Mouse (Mus musculus) cortical plate, adult 2 months (tissue): ENCODE measurements around the gene Rabgef1. TPM values are rescaled to one million over a fixed set of nuclear protein-coding genes. Genes with fewer than 3 reads are reported as not detected.

Experiments
- H3K27ac ChIP-seq: fragments of 200-500 bp; 2 replicates; pipeline ENCODE4 v1.5.1; 2012; ENCODE audit warnings: low read length, control low read depth, inconsistent platforms; ENCODE audit not compliant: insufficient read depth
- H3K4me1 ChIP-seq: fragments of 200-500 bp; 2 replicates; pipeline ENCODE4 v1.6.1; 2011; ENCODE audit warnings: low read length; ENCODE audit not compliant: control insufficient read depth, insufficient read depth
- H3K4me3 ChIP-seq: fragments of 200-500 bp; 2 replicates; pipeline ENCODE4 v1.5.1; 2011; ENCODE audit warnings: mild to moderate bottlenecking, low read length, control low read depth; ENCODE audit not compliant: insufficient read depth
- CTCF ChIP-seq: fragments of 200-500 bp; IDR thresholded peaks from 2 replicates; pipeline ENCODE4 v1.5.1; 2011; ENCODE audit warnings: mild to moderate bottlenecking, control low read depth, low read length; ENCODE audit not compliant: insufficient read depth; ENCODE audit errors: extremely low read depth
- POLR2A ChIP-seq: fragments of 200-500 bp; IDR thresholded peaks from 2 replicates; pipeline ENCODE4 v1.6.1; 2011; ENCODE audit warnings: mild to moderate bottlenecking, low read length, control low read depth; ENCODE audit not compliant: insufficient read depth; ENCODE audit errors: extremely low read depth
- polyA plus RNA-seq: library from polyadenylated mRNA; depleted of rRNA; stranded (reverse); fragments of >200 nt; gene quantifications from 2 replicates; pipeline ENCODE4 v1.2.3, GENCODE M21; 2012

Rabgef1 gene
- polyA plus RNA-seq, 1 experiment, result 38.5 TPM

DNA sequence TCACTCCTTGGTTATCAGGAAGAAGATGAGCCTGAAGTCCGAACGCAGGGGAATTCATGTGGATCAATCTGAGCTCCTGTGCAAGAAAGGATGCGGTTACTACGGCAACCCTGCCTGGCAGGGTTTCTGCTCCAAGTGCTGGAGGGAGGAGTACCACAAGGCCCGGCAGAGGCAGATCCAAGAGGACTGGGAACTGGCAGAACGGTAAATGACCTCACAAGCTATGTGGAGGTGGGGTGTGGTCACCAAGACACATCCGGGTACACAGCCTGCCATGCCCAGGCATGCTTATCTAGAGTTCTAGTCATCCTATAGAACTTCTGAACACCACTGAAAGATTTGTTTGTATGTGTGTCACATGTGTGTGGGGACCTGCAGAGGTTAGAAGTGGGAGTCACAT is 15.8 kb downstream of the Rabgef1 start:
- H3K4me1 ChIP-seq, result no peaks in the 10 kb centered on the region
- H3K4me3 ChIP-seq, result no peak overlapping the region
- H3K27ac ChIP-seq, result no peak overlapping the region
- TF ChIP-seq CTCF, result no peak
- no peak for TF ChIP-seq POLR2A

- H3K27ac ChIP-seq, result no peak overlapping the region
- TF ChIP-seq CTCF (no peak), POLR2A (no peak)
- H3K4me1 ChIP-seq, result no peaks in the 10 kb centered on the region
- H3K4me3 ChIP-seq, result no peak overlapping the region
Measured at GRCm38 (mm10) chr5:130190909-130191308, 19.3 kb downstream of the Rabgef1 start.

DNA sequence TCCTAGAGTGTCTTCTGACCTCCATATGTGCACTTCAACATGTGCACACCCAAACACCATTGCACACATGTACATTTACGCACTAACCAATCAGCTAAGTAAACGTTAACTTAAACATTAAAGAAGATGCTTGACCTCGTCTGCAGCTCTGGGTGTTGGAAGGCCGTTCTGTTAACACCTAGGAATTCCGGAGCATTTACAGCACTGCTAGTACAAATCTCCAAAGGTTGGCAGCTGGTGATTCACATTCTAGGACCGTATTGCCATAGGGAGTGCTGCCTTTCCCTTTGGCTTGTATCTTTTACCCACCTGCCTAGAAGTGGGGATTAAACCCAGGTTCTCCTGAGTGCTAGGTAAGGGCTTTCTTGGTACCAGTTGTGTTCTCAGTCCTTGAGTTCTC is 20.3 kb downstream of the Rabgef1 start:
- no peak for TF ChIP-seq CTCF
- no peak for TF ChIP-seq POLR2A

DNA sequence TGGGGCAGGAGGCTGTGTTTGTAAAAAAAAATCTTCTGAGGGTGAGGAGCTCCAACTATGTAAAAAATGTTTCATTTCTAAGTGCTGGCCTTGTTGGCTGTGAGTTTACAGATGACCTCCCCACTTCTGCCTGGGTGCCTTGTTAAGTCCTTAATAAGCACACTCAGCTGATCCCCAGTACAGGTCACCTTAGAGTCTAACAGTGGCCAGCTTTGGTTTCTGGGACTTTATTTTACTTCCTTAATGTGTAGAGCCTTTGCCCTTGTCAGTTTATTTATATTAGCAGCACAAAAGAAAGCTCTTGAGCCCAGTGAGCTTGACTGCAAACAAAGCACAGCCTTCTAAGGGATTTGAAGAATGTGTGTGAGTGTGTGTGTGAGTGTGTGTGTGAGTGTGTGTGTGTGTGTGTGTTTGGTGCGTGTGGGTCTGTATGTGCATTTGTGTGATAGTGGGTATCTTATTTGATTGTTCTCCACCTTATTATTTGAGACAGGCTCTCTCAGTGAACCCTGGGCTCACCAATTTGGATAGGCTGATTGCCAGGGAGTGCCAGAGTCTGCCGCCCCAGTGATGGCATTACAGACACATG is 20.9 kb downstream of the Rabgef1 start:
- Histone ChIP-seq H3K4me1 (peaks cover 3% of the 10 kb centered on the region; the same call in 1 of the 2 replicates), H3K27ac (no peak overlapping the region; the same call in 1 of the 2 replicates), H3K4me3 (no peak overlapping the region)
- TF ChIP-seq POLR2A (no peak), CTCF (no peak)

More for the DNA sequence above, 20.3 kb downstream of the Rabgef1 start:
- H3K4me1 ChIP-seq, result peaks cover 3% of the 10 kb centered on the region; the same call in 1 of the 2 replicates
- H3K27ac ChIP-seq, result no peak overlapping the region
- no peak overlapping the region for H3K4me3 ChIP-seq

- H3K27ac ChIP-seq, result no peak overlapping the region
- TF ChIP-seq CTCF (no peak), POLR2A (no peak)
- peaks cover 3% of the 10 kb centered on the region; the same call in 1 of the 2 replicates for H3K4me1 ChIP-seq
- H3K4me3 ChIP-seq, result no peak overlapping the region
Measured at GRCm38 (mm10) chr5:130193760-130194159, 22.2 kb downstream of the Rabgef1 start.

GRCm38 (mm10) chr5:130196307-130196706 is 24.7 kb downstream of the Rabgef1 start:
- H3K27ac ChIP-seq, result no peak overlapping the region
- H3K4me3 ChIP-seq, result no peak overlapping the region
- H3K4me1 ChIP-seq, result peaks cover 3% of the 10 kb centered on the region; the same call in 1 of the 2 replicates
- TF ChIP-seq POLR2A, result no peak
- TF ChIP-seq CTCF, result no peak

DNA sequence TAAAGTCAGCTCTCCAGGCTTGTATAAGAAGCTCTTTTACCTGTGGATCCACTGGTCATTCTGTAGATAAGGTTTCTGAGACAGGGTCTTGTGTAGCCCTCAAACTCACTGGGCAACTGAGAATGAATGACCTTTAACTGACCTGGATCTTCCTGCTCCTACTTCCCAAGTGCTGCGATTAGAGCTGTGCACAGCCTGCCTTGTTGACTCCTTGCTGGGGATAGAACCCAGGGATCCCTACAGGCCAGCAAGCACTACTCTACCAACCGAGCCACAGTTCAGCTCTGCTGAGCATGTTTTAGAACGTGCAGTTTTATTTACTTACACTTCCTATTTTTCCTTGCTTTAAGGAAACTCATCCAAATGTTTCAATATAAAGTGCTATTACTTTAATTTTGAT is 25.9 kb downstream of the Rabgef1 start:
- H3K4me1 ChIP-seq, result peaks cover 3% of the 10 kb centered on the region; the same call in 1 of the 2 replicates
- TF ChIP-seq CTCF (no peak), POLR2A (no peak)

DNA sequence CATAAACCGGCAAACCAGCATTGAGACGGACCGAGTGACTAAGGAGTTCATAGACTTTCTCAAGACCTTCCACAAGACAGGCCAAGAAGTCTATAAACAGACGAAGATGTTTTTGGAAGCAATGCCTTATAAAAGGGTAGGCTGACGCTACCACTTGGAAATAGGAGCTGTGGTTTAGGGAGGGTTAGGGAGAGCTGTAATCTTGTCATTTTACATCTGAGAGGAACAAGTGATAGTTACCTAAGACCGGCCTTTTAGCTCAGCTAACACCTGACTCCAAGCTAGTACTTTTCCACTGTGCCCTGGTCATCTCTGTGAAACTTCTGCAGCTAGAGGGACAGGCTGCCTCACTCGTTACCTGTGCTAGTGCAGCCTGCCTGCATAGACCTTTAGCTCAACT is 26.4 kb downstream of the Rabgef1 start:
- H3K4me3 ChIP-seq, result no peak overlapping the region
- H3K4me1 ChIP-seq, result peaks cover 3% of the 10 kb centered on the region; the same call in 1 of the 2 replicates
- H3K27ac ChIP-seq, result no peak overlapping the region
- TF ChIP-seq CTCF (no peak), POLR2A (no peak)

More for the DNA sequence above, 25.9 kb downstream of the Rabgef1 start:
- Histone ChIP-seq H3K4me3 (no peak overlapping the region), H3K27ac (no peak overlapping the region)

DNA sequence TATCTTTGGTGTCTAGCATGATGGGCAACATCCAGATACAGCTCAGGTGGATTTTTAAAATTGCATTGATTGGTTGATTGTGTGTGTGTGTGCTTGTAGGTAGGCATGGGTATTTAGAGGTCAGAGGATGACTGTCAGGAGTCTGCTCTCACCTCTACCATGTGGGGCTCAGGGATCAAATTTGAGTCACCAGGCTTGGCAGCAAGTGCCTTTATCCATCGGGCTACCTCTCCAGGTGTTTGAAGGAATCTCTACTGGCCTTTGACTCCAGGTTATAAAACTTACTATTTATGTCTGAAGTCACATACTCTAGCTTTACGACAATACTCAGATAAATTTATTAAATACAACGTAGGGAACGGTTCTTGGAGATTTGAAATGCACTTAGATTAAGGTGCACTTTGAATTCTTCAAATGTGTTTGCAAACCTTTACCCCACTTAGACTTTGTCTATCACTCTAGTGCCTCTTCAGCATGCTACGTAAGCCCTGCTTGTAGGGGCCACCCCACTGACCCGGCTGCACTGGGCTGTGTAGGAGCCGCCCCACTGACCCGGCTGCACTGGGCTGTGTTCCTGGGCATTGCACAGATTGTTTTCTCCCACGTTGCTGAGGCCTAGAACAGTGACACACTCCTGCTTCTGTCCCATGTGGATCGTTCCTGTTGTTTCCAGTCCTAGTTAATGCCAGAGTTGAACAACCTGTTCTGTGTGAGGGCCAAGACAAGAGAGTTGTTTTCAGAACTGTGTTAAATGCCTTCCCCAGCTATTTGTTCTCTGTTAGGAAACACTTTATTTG is 28.8 kb downstream of the Rabgef1 start:
- TF ChIP-seq CTCF (no peak), POLR2A (no peak)
- H3K27ac ChIP-seq, result no peak overlapping the region
- no peak overlapping the region for H3K4me3 ChIP-seq
- peaks cover 3% of the 10 kb centered on the region; the same call in 1 of the 2 replicates for H3K4me1 ChIP-seq

DNA sequence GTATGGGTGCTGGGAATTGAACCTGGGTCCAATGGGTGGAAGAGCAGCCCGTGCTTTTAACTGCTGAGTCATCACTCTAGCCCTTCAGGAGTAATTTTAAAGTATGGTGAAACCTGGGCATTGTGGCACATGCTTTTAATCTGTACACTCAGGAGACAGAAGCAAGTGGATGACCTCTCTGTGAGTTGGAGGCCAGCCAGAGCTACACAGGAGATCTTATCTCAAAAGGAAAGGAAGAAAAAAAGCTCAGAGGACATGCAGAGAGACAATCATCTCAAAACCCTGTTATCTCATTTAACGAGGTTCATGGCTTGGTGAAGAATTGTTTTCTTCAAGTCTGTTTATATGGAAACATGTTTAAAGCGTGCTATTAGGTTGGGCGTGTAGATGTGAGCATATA is 32.4 kb downstream of the Rabgef1 start:
- no peak overlapping the region for H3K4me3 ChIP-seq
- TF ChIP-seq POLR2A (no peak), CTCF (no peak)

DNA sequence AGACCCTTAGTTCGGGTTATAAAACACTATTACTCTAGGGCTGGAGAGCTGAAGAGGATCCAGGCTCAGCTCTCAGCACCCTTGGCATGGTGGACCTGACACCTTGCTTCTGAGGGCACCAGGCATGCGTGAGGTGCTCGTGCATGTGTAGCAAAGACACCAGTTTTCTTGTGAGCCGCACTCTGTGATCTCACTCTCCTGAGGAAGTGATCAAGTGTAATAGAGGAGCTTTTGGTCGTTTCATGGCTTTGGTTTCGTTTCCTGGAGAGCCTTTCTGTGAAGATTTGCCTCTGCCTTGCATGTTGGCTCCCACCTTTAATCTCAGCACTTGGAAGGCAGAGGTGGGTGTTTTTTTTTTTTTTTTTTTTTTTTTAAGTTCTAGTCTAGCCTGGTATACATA is 33.0 kb downstream of the Rabgef1 start:
- H3K4me1 ChIP-seq, result no peaks in the 10 kb centered on the region
- no peak overlapping the region for H3K4me3 ChIP-seq
- TF ChIP-seq POLR2A (no peak), CTCF (no peak)
- H3K27ac ChIP-seq, result no peak overlapping the region

More for the DNA sequence above, 32.4 kb downstream of the Rabgef1 start:
- Histone ChIP-seq H3K27ac (no peak overlapping the region), H3K4me1 (no peaks in the 10 kb centered on the region)
